Mouse (Mus musculus): ENCODE measurements at regions not wholly inside any gene's neighbourhood (a gene's known extent, or its start where the extent isn't known, plus 50 kb on each side); places are given as distances from the start of the nearest gene placed in this dataset.

GRCm38 (mm10) chr7:116808475-116808874, 304.3 kb downstream of the Nucb2 start:
- no peak for ATAC-seq (ENCODE audit: insufficient read depth, low FRiP score, low read depth)
- no peak overlapping the region for H3K9ac ChIP-seq
- no peaks in the 10 kb centered on the region for H3K27me3 ChIP-seq (replicated peaks)
- H3K4me1 ChIP-seq, result no peaks in the 10 kb centered on the region
- H3K36me3 ChIP-seq, result no peaks in the 10 kb centered on the region
- WGBS, result 67% methylated on average over 3 of the region's 3 CpGs
- no peak overlapping the region for H3K4me2 ChIP-seq
- H3K4me3 ChIP-seq (replicated peaks), result no peak overlapping the region
- H3K9me3 ChIP-seq, result no peaks in the 10 kb centered on the region
- no peak overlapping the region for H3K27ac ChIP-seq

- Histone ChIP-seq H3K9ac (no peak overlapping the region), H3K4me3 (replicated peaks) (no peak overlapping the region), H3K27me3 (replicated peaks) (no peaks in the 10 kb centered on the region), H3K4me1 (no peaks in the 10 kb centered on the region), H3K9me3 (no peaks in the 10 kb centered on the region), H3K36me3 (no peaks in the 10 kb centered on the region), H3K4me2 (no peak overlapping the region), H3K27ac (no peak overlapping the region)
- WGBS, result 89% methylated on average over 2 of the region's 2 CpGs
- no peak for ATAC-seq (ENCODE audit: insufficient read depth, low FRiP score, low read depth)
Measured at GRCm38 (mm10) chr7:116816494-116816893, 312.3 kb downstream of the Nucb2 start.

GRCm38 (mm10) chr7:116817991-116818390, 313.8 kb downstream of the Nucb2 start:
- H3K4me3 ChIP-seq (replicated peaks), result no peak overlapping the region
- H3K4me1 ChIP-seq, result no peaks in the 10 kb centered on the region
- no peak for ATAC-seq (ENCODE audit: insufficient read depth, low FRiP score, low read depth)
- no peaks in the 10 kb centered on the region for H3K27me3 ChIP-seq (replicated peaks)
- H3K4me2 ChIP-seq, result no peak overlapping the region
- no peaks in the 10 kb centered on the region for H3K9me3 ChIP-seq
- 67% methylated on average over 7 of the region's 7 CpGs for WGBS
- H3K9ac ChIP-seq, result no peak overlapping the region
- H3K27ac ChIP-seq, result no peak overlapping the region
- no peaks in the 10 kb centered on the region for H3K36me3 ChIP-seq

- Histone ChIP-seq H3K27me3 (replicated peaks) (no peaks in the 10 kb centered on the region), H3K4me3 (replicated peaks) (no peak overlapping the region), H3K9me3 (no peaks in the 10 kb centered on the region), H3K4me2 (no peak overlapping the region), H3K36me3 (no peaks in the 10 kb centered on the region), H3K4me1 (no peaks in the 10 kb centered on the region), H3K9ac (no peak overlapping the region), H3K27ac (no peak overlapping the region)
- 84% methylated on average over 5 of the region's 5 CpGs for WGBS
- ATAC-seq (ENCODE audit: insufficient read depth, low FRiP score, low read depth), result no peak
Measured at GRCm38 (mm10) chr7:116820613-116821012, 316.4 kb downstream of the Nucb2 start.

GRCm38 (mm10) chr7:116842894-116843293, 338.7 kb downstream of the Nucb2 start:
- no peak for ATAC-seq (ENCODE audit: insufficient read depth, low FRiP score, low read depth)
- no peak overlapping the region for H3K4me2 ChIP-seq
- H3K4me1 ChIP-seq, result no peaks in the 10 kb centered on the region
- H3K9ac ChIP-seq, result no peak overlapping the region
- no peaks in the 10 kb centered on the region for H3K9me3 ChIP-seq
- H3K27ac ChIP-seq, result no peak overlapping the region
- WGBS, result 55% methylated on average over 3 of the region's 3 CpGs
- H3K27me3 ChIP-seq (replicated peaks), result no peaks in the 10 kb centered on the region
- no peak overlapping the region for H3K4me3 ChIP-seq (replicated peaks)
- H3K36me3 ChIP-seq, result no peaks in the 10 kb centered on the region

GRCm38 (mm10) chr7:116847846-116848730, 343.9 kb downstream of the Nucb2 start:
- Histone ChIP-seq H3K36me3 (no peaks in the 10 kb centered on the region), H3K9ac (no peak overlapping the region), H3K4me3 (replicated peaks) (no peak overlapping the region), H3K27ac (no peak overlapping the region), H3K9me3 (no peaks in the 10 kb centered on the region), H3K27me3 (replicated peaks) (no peaks in the 10 kb centered on the region), H3K4me1 (no peaks in the 10 kb centered on the region), H3K4me2 (no peak overlapping the region)
- WGBS, result 76% methylated on average over 17 of the region's 17 CpGs
- ATAC-seq (ENCODE audit: insufficient read depth, low FRiP score, low read depth), result no peak

- H3K27ac ChIP-seq, result no peak overlapping the region
- ATAC-seq (ENCODE audit: insufficient read depth, low FRiP score, low read depth), result no peak
- no peaks in the 10 kb centered on the region for H3K36me3 ChIP-seq
- H3K27me3 ChIP-seq (replicated peaks), result no peaks in the 10 kb centered on the region
- no peaks in the 10 kb centered on the region for H3K4me1 ChIP-seq
- WGBS, result 84% methylated on average over 3 of the region's 3 CpGs
- no peak overlapping the region for H3K9ac ChIP-seq
- no peak overlapping the region for H3K4me2 ChIP-seq
- no peaks in the 10 kb centered on the region for H3K9me3 ChIP-seq
- no peak overlapping the region for H3K4me3 ChIP-seq (replicated peaks)
Measured at GRCm38 (mm10) chr7:116853351-116853750, 349.2 kb downstream of the Nucb2 start.

- no peak overlapping the region for H3K27ac ChIP-seq
- no peaks in the 10 kb centered on the region for H3K36me3 ChIP-seq
- no peaks in the 10 kb centered on the region for H3K4me1 ChIP-seq
- no peaks in the 10 kb centered on the region for H3K27me3 ChIP-seq (replicated peaks)
- H3K9ac ChIP-seq, result no peak overlapping the region
- no peak overlapping the region for H3K4me2 ChIP-seq
- WGBS, result 75% methylated on average over 5 of the region's 5 CpGs
- ATAC-seq (ENCODE audit: insufficient read depth, low FRiP score, low read depth), result no peak
- no peak overlapping the region for H3K4me3 ChIP-seq (replicated peaks)
- no peaks in the 10 kb centered on the region for H3K9me3 ChIP-seq
Measured at GRCm38 (mm10) chr7:116857141-116857540, 353.0 kb downstream of the Nucb2 start.

- Histone ChIP-seq H3K27me3 (replicated peaks) (no peaks in the 10 kb centered on the region), H3K9me3 (no peaks in the 10 kb centered on the region), H3K4me1 (no peaks in the 10 kb centered on the region), H3K27ac (no peak overlapping the region), H3K36me3 (no peaks in the 10 kb centered on the region), H3K4me3 (replicated peaks) (no peak overlapping the region), H3K9ac (no peak overlapping the region), H3K4me2 (no peak overlapping the region)
- 78% methylated on average over 4 of the region's 4 CpGs for WGBS
- no peak for ATAC-seq (ENCODE audit: insufficient read depth, low FRiP score, low read depth)
Measured at GRCm38 (mm10) chr7:116857744-116858143, 353.6 kb downstream of the Nucb2 start.

GRCm38 (mm10) chr7:116882268-116882964, 378.2 kb downstream of the Nucb2 start:
- H3K9ac ChIP-seq, result no peak overlapping the region
- H3K4me1 ChIP-seq, result no peaks in the 10 kb centered on the region
- no peaks in the 10 kb centered on the region for H3K36me3 ChIP-seq
- ATAC-seq (ENCODE audit: insufficient read depth, low FRiP score, low read depth), result no peak
- H3K4me2 ChIP-seq, result no peak overlapping the region
- no peak overlapping the region for H3K27ac ChIP-seq
- 56% methylated on average over 5 of the region's 5 CpGs for WGBS
- no peaks in the 10 kb centered on the region for H3K9me3 ChIP-seq
- H3K4me3 ChIP-seq (replicated peaks), result no peak overlapping the region
- no peaks in the 10 kb centered on the region for H3K27me3 ChIP-seq (replicated peaks)

- 72% methylated on average over 6 of the region's 6 CpGs for WGBS
- Histone ChIP-seq H3K4me3 (replicated peaks) (no peak overlapping the region), H3K27ac (no peak overlapping the region), H3K36me3 (no peaks in the 10 kb centered on the region), H3K9ac (no peak overlapping the region), H3K9me3 (no peaks in the 10 kb centered on the region), H3K4me2 (no peak overlapping the region), H3K4me1 (no peaks in the 10 kb centered on the region), H3K27me3 (replicated peaks) (no peaks in the 10 kb centered on the region)
- no peak for ATAC-seq (ENCODE audit: insufficient read depth, low FRiP score, low read depth)
Measured at GRCm38 (mm10) chr7:116893846-116894245, 389.7 kb downstream of the Nucb2 start.

- H3K27me3 ChIP-seq (replicated peaks), result no peaks in the 10 kb centered on the region
- H3K36me3 ChIP-seq, result no peaks in the 10 kb centered on the region
- no peaks in the 10 kb centered on the region for H3K4me1 ChIP-seq
- no peak overlapping the region for H3K27ac ChIP-seq
- H3K9me3 ChIP-seq, result no peaks in the 10 kb centered on the region
- no peak for ATAC-seq (ENCODE audit: insufficient read depth, low FRiP score, low read depth)
- no peak overlapping the region for H3K4me2 ChIP-seq
- 23% methylated on average over 6 of the region's 6 CpGs for WGBS
- H3K4me3 ChIP-seq (replicated peaks), result no peak overlapping the region
- no peak overlapping the region for H3K9ac ChIP-seq
Measured at GRCm38 (mm10) chr7:116915797-116916196, 411.6 kb downstream of the Nucb2 start.
